Mouse (Mus musculus) thymus, adult 2 months (tissue): ENCODE results near the gene Mtm1.

Experiments
- CTCF ChIP-seq: fragments of 200-500 bp; IDR thresholded peaks from 2 replicates; pipeline ENCODE4 v1.5.1; 2012; ENCODE audit warnings: mild to moderate bottlenecking, control low read depth, low read length, moderate library complexity, borderline replicate concordance; ENCODE audit not compliant: control insufficient read depth, poor library complexity, insufficient read depth; ENCODE audit errors: extremely low read depth
- POLR2A ChIP-seq: fragments of 200-500 bp; IDR thresholded peaks from 2 replicates; pipeline ENCODE4 v1.6.1; 2012; ENCODE audit warnings: mild to moderate bottlenecking, low read length, control low read depth, moderate library complexity; ENCODE audit not compliant: control insufficient read depth, poor library complexity, insufficient read depth; ENCODE audit errors: extremely low read depth

DNA sequence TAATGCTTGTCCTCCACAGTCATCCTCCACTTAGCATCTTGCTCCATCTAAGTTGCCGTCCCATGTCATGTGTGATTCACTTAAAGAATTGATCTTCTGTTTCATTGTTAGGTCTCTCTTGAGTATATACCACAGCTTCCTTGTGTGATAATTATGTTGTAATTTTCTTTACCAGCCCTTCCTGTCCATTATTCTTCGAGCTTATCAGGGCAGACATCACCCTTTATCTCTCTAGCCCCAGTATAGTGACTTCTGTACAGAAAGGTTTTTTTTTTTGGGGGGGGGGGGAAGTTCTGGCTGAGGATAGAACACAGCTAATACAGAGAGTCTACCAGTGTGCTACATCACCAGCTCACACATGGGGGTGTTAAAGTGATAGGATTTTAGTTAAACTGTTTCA is 53.7 kb downstream of the Mtm1 start:
- TF ChIP-seq POLR2A: no peak
- no peak for TF ChIP-seq CTCF
